Mouse (Mus musculus) heart, postnatal 0 days (tissue): ENCODE measurements around the gene Prkca.

Experiments used
- CTCF ChIP-seq: IDR thresholded peaks from 2 replicates; pipeline ENCODE4 v1.5.1; 2016; ENCODE audit warnings: antibody characterized with exemption, control low read depth, low read depth
- EP300 ChIP-seq: IDR thresholded peaks from 2 replicates; pipeline ENCODE4 v1.6.1; 2016; ENCODE audit warnings: antibody characterized with exemption, low read depth

DNA sequence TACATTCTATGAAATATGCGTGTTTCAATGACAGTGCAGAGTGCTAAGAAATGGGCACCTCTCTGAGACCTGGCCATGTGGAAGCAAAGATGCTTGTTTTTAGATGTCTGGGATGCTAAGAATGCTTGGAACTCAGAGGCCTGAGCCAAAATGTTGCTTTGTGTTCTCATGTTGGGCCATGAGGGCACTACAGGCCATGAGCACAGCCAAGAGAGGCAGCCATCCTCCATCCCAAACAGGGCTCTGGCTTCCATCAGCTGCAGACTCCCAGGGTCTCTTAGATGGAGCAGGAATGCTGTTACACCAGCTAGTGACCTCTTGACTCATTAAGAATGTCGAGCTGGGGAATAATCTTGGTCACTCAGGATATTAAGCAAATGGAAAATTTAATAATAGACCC lies 224.9 kb downstream of the Prkca start:
- TF ChIP-seq CTCF (no peak), EP300 (no peak)
